Comparison of ENCODE assay signal across 9 mouse cellular contexts in the genomic region with DNA sequence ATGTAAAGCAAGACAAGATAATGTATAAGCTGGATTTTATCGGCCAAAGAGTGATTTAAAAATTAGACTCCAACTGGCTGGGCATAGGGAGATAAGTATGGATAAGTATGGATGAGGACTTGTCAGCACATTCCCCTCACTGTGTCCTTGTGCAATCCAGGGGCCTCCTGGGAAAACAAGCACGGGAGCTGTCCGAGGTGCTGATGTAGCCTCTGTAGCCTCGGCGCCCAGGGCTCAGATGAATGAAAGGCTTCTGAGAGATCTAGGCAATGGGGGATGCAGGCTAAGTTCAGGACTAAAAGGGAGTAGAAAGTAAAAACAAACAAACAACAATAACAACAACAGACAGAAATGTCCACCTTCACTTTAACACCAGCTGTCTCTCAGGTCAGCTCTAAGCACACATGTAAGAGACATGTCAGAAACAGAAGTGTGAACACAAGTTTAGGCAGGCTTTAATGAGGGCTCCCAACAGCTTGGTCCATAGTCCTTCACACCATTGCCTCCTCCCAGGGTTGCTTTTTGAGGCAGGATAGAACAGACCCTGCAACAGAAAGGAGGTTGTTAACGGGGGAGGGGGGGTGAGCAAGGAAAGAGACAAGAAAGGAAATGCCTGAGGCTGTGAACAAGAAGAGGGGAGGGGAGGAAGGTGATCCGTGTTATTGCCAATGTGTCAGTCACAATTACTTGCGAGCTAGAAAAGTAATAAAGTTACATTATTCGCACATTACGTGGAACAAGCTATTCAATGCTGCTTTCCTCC.
DNase-seq lines count a peak whose midpoint lies in the region; ATAC-seq lines count a peak whose summit lies in the region.
"Had no signal": no experiment of that assay in that cellular context is flagged by ENCODE, and none has a peak within 500 bp of the region (broad histone marks: within the 10 kb centered on the region; RNA-seq: fewer than 3 reads in every experiment).

No protein-coding gene starts in this region.

- no peaks in the 10 kb centered on the region for H3K36me3 ChIP-seq in hindbrain, embryonic 11.5 days (ENCODE audit: control insufficient read depth, insufficient read depth, low read length)
- no peaks in the 10 kb centered on the region for H3K36me3 ChIP-seq in hindbrain, embryonic 12.5 days
- H3K36me3 ChIP-seq in embryonic facial prominence, embryonic 10.5 days (replicated peaks), result no peaks in the 10 kb centered on the region
- H3K36me3 ChIP-seq: embryonic facial prominence, embryonic 15.5 days had no signal

- H3K27ac ChIP-seq in hindbrain, embryonic 11.5 days (ENCODE audit: low read depth, low read length), result no peak overlapping the region
- H3K27ac ChIP-seq in hindbrain, embryonic 12.5 days, result no peak overlapping the region
- no peak overlapping the region for H3K27ac ChIP-seq in embryonic facial prominence, embryonic 10.5 days (replicated peaks)
- H3K27ac ChIP-seq: embryonic facial prominence, embryonic 15.5 days had no signal

- H3K9ac ChIP-seq in hindbrain, embryonic 11.5 days (ENCODE audit: low read depth, low read length), result no peak overlapping the region
- H3K9ac ChIP-seq in hindbrain, embryonic 12.5 days, result no peak overlapping the region
- H3K9ac ChIP-seq: embryonic facial prominence, embryonic 15.5 days had no signal

- no peaks in the 10 kb centered on the region for H3K27me3 ChIP-seq in hindbrain, embryonic 11.5 days (ENCODE audit: control insufficient read depth, insufficient read depth, low read length)
- H3K27me3 ChIP-seq in hindbrain, embryonic 12.5 days, result no peaks in the 10 kb centered on the region
- H3K27me3 ChIP-seq in embryonic facial prominence, embryonic 10.5 days (replicated peaks; ENCODE audit: low read depth, poor library complexity, severe bottlenecking), result no peaks in the 10 kb centered on the region; the same call in none of the 2 replicates
- H3K27me3 ChIP-seq: embryonic facial prominence, embryonic 15.5 days had no signal

- ATAC-seq in hindbrain, embryonic 11.5 days (ENCODE audit: low FRiP score), result no peak
- ATAC-seq in hindbrain, embryonic 12.5 days (ENCODE audit: low FRiP score), result no peak
- no peak for ATAC-seq in inflammation-experienced regulatory T-cells, adult 6 months

- no peaks in the 10 kb centered on the region for H3K4me1 ChIP-seq in hindbrain, embryonic 11.5 days (replicated peaks; ENCODE audit: control insufficient read depth, insufficient read depth, low read length)
- peaks cover 17% of the 10 kb centered on the region; the same call in 1 of the 2 replicates for H3K4me1 ChIP-seq in hindbrain, embryonic 12.5 days
- peaks cover 14% of the 10 kb centered on the region for H3K4me1 ChIP-seq in embryonic facial prominence, embryonic 10.5 days
- H3K4me1 ChIP-seq: embryonic facial prominence, embryonic 15.5 days had no signal

- 45% methylated on average over 10 of the region's 10 CpGs for WGBS in hindbrain, embryonic 11.5 days
- WGBS in hindbrain, embryonic 12.5 days, result 35% methylated on average over 10 of the region's 10 CpGs
- 38% methylated on average over 10 of the region's 10 CpGs for WGBS in embryonic facial prominence, embryonic 10.5 days

- H3K4me2 ChIP-seq in hindbrain, embryonic 11.5 days (replicated peaks; ENCODE audit: low read depth, low read length), result no peak overlapping the region
- H3K4me2 ChIP-seq in hindbrain, embryonic 12.5 days (replicated peaks), result no peak overlapping the region
- H3K4me2 ChIP-seq: embryonic facial prominence, embryonic 15.5 days had no signal

- no peaks in the 10 kb centered on the region for H3K9me3 ChIP-seq in hindbrain, embryonic 11.5 days (ENCODE audit: control insufficient read depth, low read length)
- H3K9me3 ChIP-seq in hindbrain, embryonic 12.5 days (replicated peaks), result no peaks in the 10 kb centered on the region
- no peaks in the 10 kb centered on the region for H3K9me3 ChIP-seq in embryonic facial prominence, embryonic 10.5 days
- H3K9me3 ChIP-seq: embryonic facial prominence, embryonic 15.5 days had no signal

- peak; percentile 78 for DNase-seq in hindbrain, embryonic 11.5 days (ENCODE audit: low spot score)
- peak; percentile 47 for DNase-seq in ES-CJ7 (ENCODE audit: low read depth, low spot score)
- peak; percentile 85 for DNase-seq in embryonic facial prominence, embryonic 10.5 days (ENCODE audit: low spot score)
- peak; percentile 48 for DNase-seq in lung, postnatal 14 days
- DNase-seq in cerebellum, postnatal 10 days, result no peak
- no peak for DNase-seq in urinary bladder, adult 18-20 months (ENCODE audit: low spot score in 2 of 2)

- no peak overlapping the region for H3K4me3 ChIP-seq in hindbrain, embryonic 11.5 days (ENCODE audit: low read depth, low read length)
- no peak overlapping the region for H3K4me3 ChIP-seq in hindbrain, embryonic 12.5 days
- no peak overlapping the region for H3K4me3 ChIP-seq in embryonic facial prominence, embryonic 10.5 days
- H3K4me3 ChIP-seq: embryonic facial prominence, embryonic 15.5 days had no signal

Comparison
In these comparisons a context has a peak if more than half of its experiments do, and no peak if none do; other contexts are left out.
1. DNase-seq: peak in hindbrain, embryonic 11.5 days (single experiment), ES-CJ7 (single experiment), embryonic facial prominence, embryonic 10.5 days (single experiment) and lung, postnatal 14 days (single experiment); none in cerebellum, postnatal 10 days (0 of 2) and urinary bladder, adult 18-20 months (0 of 2).